In genomic region chr6:108093449-108093848, GRCm38 (mm10) we compare ENCODE assay signal across 30 mouse cellular contexts. TPM values are rescaled to one million over a fixed set of nuclear protein-coding genes. Genes with fewer than 3 reads are reported as not detected.
DNase-seq lines count a peak whose midpoint lies in the region; ATAC-seq and TF ChIP-seq lines count a peak whose summit lies in the region.
"Had no signal": no experiment of that assay in that cellular context is flagged by ENCODE, and none has a peak within 500 bp of the region (broad histone marks: within the 10 kb centered on the region; RNA-seq: fewer than 3 reads in every experiment).

No protein-coding gene starts in this region.

- no peaks in the 10 kb centered on the region for H3K4me1 ChIP-seq in kidney, embryonic 15.5 days
- peaks cover 8% of the 10 kb centered on the region for H3K4me1 ChIP-seq in liver, adult 2 months (ENCODE audit: control insufficient read depth, insufficient read depth, low read length)
- H3K4me1 ChIP-seq in liver, embryonic 11.5 days (replicated peaks; ENCODE audit: control insufficient read depth, insufficient read depth, low read length) = no peaks in the 10 kb centered on the region
- H3K4me1 ChIP-seq: forebrain, embryonic 13.5 days; limb, embryonic 12.5 days; liver, embryonic 13.5 days; midbrain, embryonic 15.5 days had no signal

- no peaks in the 10 kb centered on the region for H3K79me2 ChIP-seq in liver, adult 2 months (ENCODE audit: control insufficient read depth, insufficient read depth, low read length)

- no peak for TF ChIP-seq CTCF in liver, adult 2 months (IDR thresholded peaks at IDR 0.05; ENCODE audit: low read depth, low read length)

- peak; percentile 90 for DNase-seq in kidney, adult 9 months
- peak; percentile 96 for DNase-seq in liver, adult 2 months (ENCODE audit: extremely low read depth, low read depth, low spot score)
- no peak for DNase-seq in liver, embryonic 11.5 days (ENCODE audit: low spot score)
- DNase-seq in right cerebral cortex, adult 18-20 months = peak; percentile 33
- no peak for DNase-seq in right cerebral cortex, postnatal 4 days
- DNase-seq in lung, postnatal 36 days = peak; percentile 45
- no peak for DNase-seq in thymus, postnatal 25 days
- DNase-seq: adrenal gland, postnatal 25 days; cerebellum, adult 2 months; cerebellum, postnatal 14 days; gastrocnemius, adult 2 months; heart, adult 2 months; heart, postnatal 10 days; liver, embryonic 13.5 days; lung, embryonic 14.5 days; retina, postnatal 1 day; right cerebral cortex, postnatal 25 days had no signal

- H3K27me3 ChIP-seq in kidney, embryonic 15.5 days = no peaks in the 10 kb centered on the region
- no peaks in the 10 kb centered on the region for H3K27me3 ChIP-seq in liver, adult 2 months (ENCODE audit: control insufficient read depth, insufficient read depth, low read length)
- no peaks in the 10 kb centered on the region for H3K27me3 ChIP-seq in liver, embryonic 11.5 days (replicated peaks; ENCODE audit: control insufficient read depth, insufficient read depth, low read length)
- H3K27me3 ChIP-seq: forebrain, embryonic 13.5 days; heart, embryonic 13.5 days; hindbrain, embryonic 15.5 days; limb, embryonic 12.5 days; liver, embryonic 13.5 days; midbrain, embryonic 15.5 days; neural tube, embryonic 15.5 days had no signal

- H3K4me3 ChIP-seq in kidney, embryonic 15.5 days (replicated peaks) = no peak overlapping the region
- no peak overlapping the region for H3K4me3 ChIP-seq in liver, adult 2 months (ENCODE audit: insufficient read depth, low read depth, low read length)
- no peak overlapping the region for H3K4me3 ChIP-seq in liver, embryonic 11.5 days (ENCODE audit: low read depth, low read length)
- H3K4me3 ChIP-seq: erythroblast, embryonic 14.5 days; forebrain, embryonic 13.5 days; gastrocnemius, adult 2 months; heart, adult 2 months; heart, embryonic 13.5 days; hindbrain, embryonic 15.5 days; left cerebral cortex, adult 2 months; limb, embryonic 12.5 days; liver, embryonic 13.5 days; midbrain, embryonic 10.5 days; midbrain, embryonic 15.5 days; neural tube, embryonic 15.5 days had no signal

- no peak overlapping the region for H3K4me2 ChIP-seq in kidney, embryonic 15.5 days
- no peak overlapping the region for H3K4me2 ChIP-seq in liver, embryonic 11.5 days
- H3K4me2 ChIP-seq: forebrain, embryonic 13.5 days; heart, embryonic 13.5 days; hindbrain, embryonic 15.5 days; limb, embryonic 12.5 days; liver, embryonic 13.5 days; lung, embryonic 14.5 days; midbrain, embryonic 15.5 days; neural tube, embryonic 15.5 days had no signal

- H3K27ac ChIP-seq in kidney, embryonic 15.5 days = no peak overlapping the region
- H3K27ac ChIP-seq in liver, adult 2 months (replicated peaks; ENCODE audit: insufficient read depth, low read depth, low read length) = peak overlapping the region; percentile 71
- no peak overlapping the region for H3K27ac ChIP-seq in liver, embryonic 11.5 days (ENCODE audit: low read depth, low read length)
- H3K27ac ChIP-seq: forebrain, embryonic 13.5 days; gastrocnemius, adult 2 months; heart, adult 2 months; heart, embryonic 13.5 days; hindbrain, embryonic 15.5 days; left cerebral cortex, adult 2 months; limb, embryonic 12.5 days; liver, embryonic 13.5 days; midbrain, embryonic 10.5 days; midbrain, embryonic 15.5 days; neural tube, embryonic 15.5 days; stomach, postnatal 0 days had no signal

- no peaks in the 10 kb centered on the region for H3K36me3 ChIP-seq in kidney, embryonic 15.5 days
- H3K36me3 ChIP-seq in liver, adult 2 months (ENCODE audit: control insufficient read depth, insufficient read depth, low read length) = no peaks in the 10 kb centered on the region
- H3K36me3 ChIP-seq in liver, embryonic 11.5 days (ENCODE audit: control insufficient read depth, insufficient read depth, low read length) = no peaks in the 10 kb centered on the region
- H3K36me3 ChIP-seq: heart, embryonic 13.5 days; hindbrain, embryonic 15.5 days; limb, embryonic 12.5 days; liver, embryonic 13.5 days; midbrain, embryonic 10.5 days; midbrain, embryonic 15.5 days; neural tube, embryonic 15.5 days had no signal

- no peaks in the 10 kb centered on the region for H3K9me3 ChIP-seq in kidney, embryonic 15.5 days (replicated peaks)
- no peaks in the 10 kb centered on the region for H3K9me3 ChIP-seq in liver, embryonic 11.5 days (ENCODE audit: control insufficient read depth, low read length)
- H3K9me3 ChIP-seq: forebrain, embryonic 13.5 days; heart, embryonic 13.5 days; hindbrain, embryonic 15.5 days; limb, embryonic 12.5 days; liver, embryonic 13.5 days; midbrain, embryonic 10.5 days; midbrain, embryonic 15.5 days; neural tube, embryonic 15.5 days had no signal

- H3K9ac ChIP-seq in kidney, embryonic 15.5 days = no peak overlapping the region
- H3K9ac ChIP-seq in liver, adult 2 months (ENCODE audit: low read depth, low read length) = no peak overlapping the region
- H3K9ac ChIP-seq in liver, embryonic 11.5 days (ENCODE audit: low read depth, low read length) = no peak overlapping the region
- H3K9ac ChIP-seq: forebrain, embryonic 13.5 days; heart, embryonic 13.5 days; hindbrain, embryonic 15.5 days; limb, embryonic 12.5 days; liver, embryonic 13.5 days; lung, embryonic 14.5 days; midbrain, embryonic 15.5 days; neural tube, embryonic 15.5 days had no signal

- 87% methylated on average over 3 of the region's 3 CpGs for WGBS in kidney, embryonic 15.5 days
- WGBS in liver, adult 2 months = 24% methylated on average over 3 of the region's 3 CpGs
- WGBS in liver, embryonic 11.5 days = 76% methylated on average over 3 of the region's 3 CpGs

- TF ChIP-seq POLR2A in liver, adult 2 months (IDR thresholded peaks at IDR 0.05; ENCODE audit: extremely low read depth, insufficient read depth, low read length) = no peak

- no peak for ATAC-seq in kidney, embryonic 15.5 days (replicated peaks; ENCODE audit: low FRiP score)
- no peak for ATAC-seq in liver, embryonic 11.5 days (replicated peaks; ENCODE audit: low FRiP score)
- ATAC-seq: CD4-positive, CD25-positive, alpha-beta regulatory T cell, adult 4 months; forebrain, embryonic 13.5 days; inflammation-experienced regulatory T-cells, adult 6 months; midbrain, embryonic 15.5 days had no signal

RNA-seq across cellular contexts. Expression of gene Setmar, which starts 28.6 kb away (rescaled TPM):
- polyA plus RNA-seq in kidney, embryonic 15.5 days (2015; fragmentation: Nextera tagmentation; extraction: Ambion mirVana) = 7.3 and 9.2 TPM in 2 replicates
- total RNA-seq in liver, adult 2 months (2014; rRNA removed) = 3.6 and 4.1 TPM in 2 replicates
- polyA plus RNA-seq in liver, adult 2 months (2012; rRNA removed) = 1.3 and 1.5 TPM in 2 replicates
- polyA plus RNA-seq in liver, embryonic 11.5 days (2014; fragmentation: Nextera tagmentation; extraction: Ambion mirVana) = 5.3 and 5.9 TPM in 2 replicates

Comparison
In these comparisons a context has a peak if more than half of its experiments do, and no peak if none do; other contexts are left out.
1. DNase-seq: peak in kidney, adult 9 months (single experiment), liver, adult 2 months (single experiment), right cerebral cortex, adult 18-20 months (single experiment) and lung, postnatal 36 days (single experiment); none in liver, embryonic 11.5 days (single experiment), right cerebral cortex, postnatal 4 days (single experiment) and thymus, postnatal 25 days (single experiment).